In the genomic region with DNA sequence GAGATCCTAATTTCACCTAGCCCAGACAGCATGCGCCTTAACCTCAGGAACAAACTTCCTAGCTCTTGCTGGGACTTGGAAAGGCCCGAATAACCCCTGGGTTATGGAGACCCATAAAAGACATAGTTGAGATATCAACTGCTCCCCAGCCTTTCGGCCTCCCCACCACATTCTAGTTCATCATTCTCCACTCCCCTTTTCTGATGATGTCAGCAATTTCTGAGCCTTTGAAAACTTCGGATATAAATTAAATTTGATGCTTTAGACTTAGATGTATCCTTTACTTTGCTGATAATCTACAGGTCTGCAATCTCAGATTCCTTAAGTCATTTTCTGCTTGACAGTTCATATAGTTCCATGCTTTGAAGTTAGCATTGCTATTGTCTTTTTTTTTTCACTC, we compare ENCODE assay signal across 31 mouse cellular contexts.
"Had no signal": no experiment of that assay in that cellular context is flagged by ENCODE, and none has a peak within 500 bp of the region (broad histone marks: within the 10 kb centered on the region; RNA-seq: fewer than 3 reads in every experiment).

No protein-coding gene starts in this region.

- DNase-seq: left cerebral cortex, postnatal 4 days; liver; liver, embryonic 13.5 days; liver, postnatal 0 days; lung, adult 18-20 months; lung, adult 2 months; lung, embryonic 14.5 days; lung, postnatal 10 days; lung, postnatal 14 days; lung, postnatal 36 days; lung, postnatal 4 days; midbrain, embryonic 14.5 days had no signal

- H3K4me2 ChIP-seq: limb, embryonic 12.5 days; limb, embryonic 13.5 days; limb, embryonic 15.5 days; liver, embryonic 11.5 days; liver, embryonic 12.5 days; liver, embryonic 13.5 days; liver, embryonic 15.5 days; lung, embryonic 14.5 days; lung, embryonic 15.5 days; midbrain, embryonic 11.5 days; midbrain, embryonic 12.5 days; midbrain, embryonic 13.5 days; midbrain, embryonic 15.5 days had no signal

- H3K9ac ChIP-seq: limb, embryonic 12.5 days; limb, embryonic 13.5 days; limb, embryonic 15.5 days; liver, embryonic 12.5 days; liver, embryonic 13.5 days; liver, embryonic 14.5 days; liver, embryonic 15.5 days; liver, postnatal 0 days; lung, embryonic 14.5 days; lung, embryonic 15.5 days; midbrain, embryonic 12.5 days; midbrain, embryonic 13.5 days; midbrain, embryonic 15.5 days had no signal

- H3K9me3 ChIP-seq: limb, embryonic 10.5 days; limb, embryonic 12.5 days; limb, embryonic 13.5 days; limb, embryonic 15.5 days; liver, embryonic 12.5 days; liver, embryonic 13.5 days; liver, embryonic 15.5 days; lung, embryonic 15.5 days; midbrain, embryonic 10.5 days; midbrain, embryonic 12.5 days; midbrain, embryonic 13.5 days; midbrain, embryonic 15.5 days had no signal

- ATAC-seq: liver, embryonic 12.5 days; liver, postnatal 0 days; lung, postnatal 0 days; midbrain, embryonic 13.5 days; midbrain, embryonic 15.5 days; midbrain, embryonic 16.5 days had no signal

- H3K27me3 ChIP-seq: limb, embryonic 12.5 days; limb, embryonic 13.5 days; limb, embryonic 15.5 days; liver, embryonic 12.5 days; liver, embryonic 13.5 days; liver, embryonic 15.5 days; lung, embryonic 15.5 days; megakaryocyte, embryonic 14.5 days; midbrain, embryonic 12.5 days; midbrain, embryonic 13.5 days; midbrain, embryonic 15.5 days had no signal

- H3K4me3 ChIP-seq: limb, embryonic 10.5 days; limb, embryonic 12.5 days; limb, embryonic 13.5 days; limb, embryonic 15.5 days; liver, embryonic 12.5 days; liver, embryonic 13.5 days; liver, embryonic 15.5 days; lung, embryonic 15.5 days; megakaryocyte, embryonic 14.5 days; midbrain, embryonic 10.5 days; midbrain, embryonic 12.5 days; midbrain, embryonic 13.5 days; midbrain, embryonic 15.5 days; myocyte had no signal

- H3K27ac ChIP-seq: limb, embryonic 10.5 days; limb, embryonic 12.5 days; limb, embryonic 13.5 days; limb, embryonic 15.5 days; liver, embryonic 12.5 days; liver, embryonic 13.5 days; liver, embryonic 14.5 days; liver, embryonic 15.5 days; lung, embryonic 15.5 days; macrophage; midbrain, embryonic 10.5 days; midbrain, embryonic 12.5 days; midbrain, embryonic 13.5 days; midbrain, embryonic 15.5 days had no signal

- H3K36me3 ChIP-seq: limb, embryonic 10.5 days; limb, embryonic 12.5 days; limb, embryonic 13.5 days; limb, embryonic 15.5 days; liver, embryonic 12.5 days; liver, embryonic 13.5 days; liver, embryonic 15.5 days; lung, embryonic 15.5 days; midbrain, embryonic 10.5 days; midbrain, embryonic 12.5 days; midbrain, embryonic 13.5 days; midbrain, embryonic 15.5 days had no signal

- H3K4me1 ChIP-seq: limb, embryonic 10.5 days; limb, embryonic 12.5 days; limb, embryonic 13.5 days; limb, embryonic 15.5 days; liver, embryonic 12.5 days; liver, embryonic 13.5 days; liver, embryonic 15.5 days; lung, embryonic 15.5 days; midbrain, embryonic 10.5 days; midbrain, embryonic 12.5 days; midbrain, embryonic 13.5 days; midbrain, embryonic 15.5 days had no signal
